Mouse (Mus musculus): ENCODE measurements at regions not wholly inside any gene's neighbourhood (a gene's known extent, or its start where the extent isn't known, plus 50 kb on each side); places are given as distances from the start of the nearest gene placed in this dataset.

GRCm38 (mm10) chr9:118326656-118327055, 151.4 kb upstream of the Eomes start:
- TF ChIP-seq ZNF384 (IDR thresholded peaks at IDR 0.05; ENCODE audit: low read depth, low read length), result no peak
- no peak for TF ChIP-seq HCFC1 (IDR thresholded peaks at IDR 0.05; ENCODE audit: borderline replicate concordance, insufficient read depth, low read length)
- TF ChIP-seq MAFK (IDR thresholded peaks at IDR 0.05; ENCODE audit: insufficient read depth, low read depth, low read length), result no peak
